Mouse (Mus musculus) CD4-positive, CD25-positive, alpha-beta regulatory T cell, adult 4 months (primary cell): Measurements from ENCODE around the gene Krtap28-10. TPM values are rescaled to one million over a fixed set of nuclear protein-coding genes. Genes with fewer than 3 reads are reported as not detected.
A peak's percentile ranks its signal among the peaks of the same experiment; 100 is the strongest.
"Not testable (repeated sequence)": the region's sequence is repeated elsewhere in the genome, so short reads cannot be mapped to it uniquely, and the experiment has no call there.

Source experiments
- ATAC-seq: one replicate; pipeline ENCODE4 v1.8.0; 2017
- polyA plus RNA-seq, 2 experiments: library from polyadenylated mRNA; unstranded; fragments of 100-300 nt; shearing (Covaris generic); gene quantifications; one replicate each; pipeline ENCODE4 v1.2.1; 2017

Krtap28-10 gene
- polyA plus RNA-seq, 2 experiments from 2014 or later = not detected

- ATAC-seq = no peak
Observed at GRCm38 (mm10) chr1:83007471-83007870, 34.8 kb downstream of the Krtap28-10 start.

- ATAC-seq = peak; percentile 92
Observed at GRCm38 (mm10) chr1:83006218-83007179, 35.8 kb downstream of the Krtap28-10 start.

GRCm38 (mm10) chr1:83000306-83000705 is 42.0 kb downstream of the Krtap28-10 start, which contains the start of gene Gm47959:
Gm47959 (plus strand) TSS chr1:83000548.
- not testable (repeated sequence) for ATAC-seq

- no peak for ATAC-seq
Observed at GRCm38 (mm10) chr1:82993947-82994346, 48.3 kb downstream of the Krtap28-10 start.

GRCm38 (mm10) chr1:82992093-82992492 is 50.2 kb downstream of the Krtap28-10 start:
- no peak for ATAC-seq

GRCm38 (mm10) chr1:82991596-82991995 is 50.7 kb downstream of the Krtap28-10 start:
- ATAC-seq = no peak

Other genes starting within 250 kb of the Krtap28-10 start
- gene Agfg1, start 203.0 kb downstream of the Krtap28-10 start, polyA plus RNA-seq = 10 to 100 TPM; 18.8 to 32.8 TPM
- gene A030005L19Rik, start 129.2 kb downstream of the Krtap28-10 start, polyA plus RNA-seq = 1 to 10 TPM in 1 of 2 experiments, not detected in 1; 1.4 TPM
- not detected for gene A030014E15Rik, start 117.6 kb downstream of the Krtap28-10 start, polyA plus RNA-seq
- gene Gm6217, start 111.1 kb downstream of the Krtap28-10 start, polyA plus RNA-seq = not detected
- gene A030003K21Rik, start 99.1 kb downstream of the Krtap28-10 start, polyA plus RNA-seq = not detected
- gene Gm7544, start 86.5 kb downstream of the Krtap28-10 start, polyA plus RNA-seq = not detected
- not detected for gene Gm47955, start 82.2 kb downstream of the Krtap28-10 start, polyA plus RNA-seq
- not detected for gene Gm47959, start 41.9 kb downstream of the Krtap28-10 start, polyA plus RNA-seq
- gene Slc19a3, start 4.0 kb downstream of the Krtap28-10 start, polyA plus RNA-seq = not detected
- not detected for gene Gm47969, start 2.5 kb upstream of the Krtap28-10 start, polyA plus RNA-seq
- not detected for gene A030005K14Rik, start 16.9 kb upstream of the Krtap28-10 start, polyA plus RNA-seq
- gene Krtap28-13, start 18.4 kb upstream of the Krtap28-10 start, polyA plus RNA-seq = not detected
- gene Ccl20, start 74.3 kb upstream of the Krtap28-10 start, polyA plus RNA-seq = 1 to 10 TPM; 2.7 to 3.7 TPM
- gene Daw1, start 117.3 kb upstream of the Krtap28-10 start, polyA plus RNA-seq = not detected